Mouse (Mus musculus): ENCODE data around the gene Map3k14. TPM values are rescaled to one million over a fixed set of nuclear protein-coding genes. Genes with fewer than 3 reads are reported as not detected.

Gene Map3k14
- total RNA-seq, 2 experiments from 2014 or later: 4.5 to 4.7 TPM

- DNase-seq (ENCODE audit: low spot score in 2 of 2): no peak
Measured at GRCm38 (mm10) chr11:103276450-103276849, 9.2 kb upstream of the Map3k14 start.

- DNase-seq (ENCODE audit: low spot score in 2 of 2): no peak
Measured at GRCm38 (mm10) chr11:103272888-103273287, 5.6 kb upstream of the Map3k14 start.

GRCm38 (mm10) chr11:103271979-103272378, 4.7 kb upstream of the Map3k14 start:
- no peak for DNase-seq (ENCODE audit: low spot score in 2 of 2)

GRCm38 (mm10) chr11:103269426-103269825, 2.2 kb upstream of the Map3k14 start:
- DNase-seq (ENCODE audit: low spot score in 2 of 2): no peak

- DNase-seq (ENCODE audit: low spot score in 2 of 2): no peak
Measured at GRCm38 (mm10) chr11:103268905-103269304, 1.6 kb upstream of the Map3k14 start.

GRCm38 (mm10) chr11:103268350-103268749, 1.1 kb upstream of the Map3k14 start:
- no peak for DNase-seq (ENCODE audit: low spot score in 2 of 2)

- no peak for DNase-seq (ENCODE audit: low spot score in 2 of 2)
Measured at GRCm38 (mm10) chr11:103266729-103267345, 435 bp downstream of the Map3k14 start.

- DNase-seq (ENCODE audit: low spot score in 2 of 2): no peak
Measured at GRCm38 (mm10) chr11:103265856-103266255, 1.4 kb downstream of the Map3k14 start.

- DNase-seq (ENCODE audit: low spot score in 2 of 2): no peak
Measured at GRCm38 (mm10) chr11:103265211-103265610, 2.1 kb downstream of the Map3k14 start.

GRCm38 (mm10) chr11:103264427-103265005, 2.8 kb downstream of the Map3k14 start:
- DNase-seq (ENCODE audit: low spot score in 2 of 2): no peak

GRCm38 (mm10) chr11:103263551-103263950, 3.7 kb downstream of the Map3k14 start:
- DNase-seq (ENCODE audit: low spot score in 2 of 2): no peak

GRCm38 (mm10) chr11:103262412-103263267, 4.6 kb downstream of the Map3k14 start:
- DNase-seq (ENCODE audit: low spot score in 2 of 2): no peak

GRCm38 (mm10) chr11:103261671-103262411, 5.4 kb downstream of the Map3k14 start:
- DNase-seq (ENCODE audit: low spot score in 2 of 2): no peak

GRCm38 (mm10) chr11:103260515-103261192, 6.6 kb downstream of the Map3k14 start:
- DNase-seq (ENCODE audit: low spot score in 2 of 2): no peak

- DNase-seq (ENCODE audit: low spot score in 2 of 2): no peak
Measured at GRCm38 (mm10) chr11:103260034-103260433, 7.2 kb downstream of the Map3k14 start.

GRCm38 (mm10) chr11:103257938-103258481, 9.3 kb downstream of the Map3k14 start:
- DNase-seq (ENCODE audit: low spot score in 2 of 2): no peak

GRCm38 (mm10) chr11:103253605-103254004, 13.7 kb downstream of the Map3k14 start:
- DNase-seq (ENCODE audit: low spot score in 2 of 2): no peak

- DNase-seq (ENCODE audit: low spot score in 2 of 2): no peak
Measured at GRCm38 (mm10) chr11:103252380-103252779, 14.9 kb downstream of the Map3k14 start.

GRCm38 (mm10) chr11:103250324-103250723, 16.9 kb downstream of the Map3k14 start:
- DNase-seq (ENCODE audit: low spot score in 2 of 2): no peak

GRCm38 (mm10) chr11:103249509-103249908, 17.8 kb downstream of the Map3k14 start:
- DNase-seq (ENCODE audit: low spot score in 2 of 2): no peak

- DNase-seq (ENCODE audit: low spot score in 2 of 2): no peak
Measured at GRCm38 (mm10) chr11:103248837-103249236, 18.4 kb downstream of the Map3k14 start.
